ENCODE assay signal across 8 mouse cellular contexts in the genomic region with DNA sequence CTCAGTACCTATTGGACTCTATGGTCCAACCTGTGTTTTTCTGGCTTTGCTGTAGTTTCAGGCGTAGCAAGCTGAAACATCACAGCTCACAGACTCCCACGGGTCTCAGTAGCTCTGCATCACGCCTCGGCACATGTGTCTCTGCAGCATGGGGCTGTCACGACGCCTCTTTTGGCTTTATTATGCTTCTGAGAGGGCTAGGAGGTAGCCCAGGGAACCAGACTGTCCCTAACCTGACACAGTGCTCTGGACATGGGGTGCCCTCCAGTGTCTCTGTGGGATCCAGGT. TPM values are rescaled to one million over a fixed set of nuclear protein-coding genes. Genes with fewer than 3 reads are reported as not detected.
DNase-seq lines count a peak whose midpoint lies in the region; ATAC-seq and TF ChIP-seq lines count a peak whose summit lies in the region.

No protein-coding gene starts in this region.

- peaks cover 8% of the 10 kb centered on the region for H3K36me3 ChIP-seq in heart, adult 2 months (ENCODE audit: control insufficient read depth, insufficient read depth, low read length)
- peaks cover 6% of the 10 kb centered on the region for H3K36me3 ChIP-seq in spleen, adult 2 months (ENCODE audit: control insufficient read depth, insufficient read depth, low read length)
- peaks cover 13% of the 10 kb centered on the region for H3K36me3 ChIP-seq in neural tube, embryonic 14.5 days (ENCODE audit: control insufficient read depth, insufficient read depth, low read length)

- peaks cover 13% of the 10 kb centered on the region for H3K4me1 ChIP-seq in heart, adult 2 months (ENCODE audit: control insufficient read depth, insufficient read depth, low read length)
- peaks cover 30% of the 10 kb centered on the region for H3K4me1 ChIP-seq in spleen, adult 2 months (ENCODE audit: control insufficient read depth, insufficient read depth, insufficient read length)
- H3K4me1 ChIP-seq in neural tube, embryonic 14.5 days (ENCODE audit: control insufficient read depth, insufficient read depth, low read length), result peaks cover 33% of the 10 kb centered on the region

- intact Hi-C loops in heart, adult 2 months (cut with DNase I), result no loop called here
- intact Hi-C loops in heart, postnatal 10 days (cut with DNase I), result loop anchor here (2.0 kb wide), 1 partner anchor 13 kb away; no protein-coding TSS in a partner anchor

- WGBS in heart, adult 2 months, result 9% methylated on average over 6 of the region's 6 CpGs
- WGBS in spleen, adult 2 months, result 21% methylated on average over 6 of the region's 6 CpGs
- WGBS in neural tube, embryonic 14.5 days, result 50% methylated on average over 6 of the region's 6 CpGs

- ATAC-seq in neural tube, embryonic 14.5 days (ENCODE audit: low read depth), result no peak

- no peak for TF ChIP-seq CTCF in heart, adult 2 months (IDR thresholded peaks at IDR 0.05)
- TF ChIP-seq CTCF in spleen, adult 2 months (IDR thresholded peaks at IDR 0.05; ENCODE audit: extremely low read depth, insufficient read depth, insufficient read length, insufficient replicate concordance), result no peak

- peak overlapping the region; percentile 61 for H3K9ac ChIP-seq in heart, adult 2 months (ENCODE audit: low read depth, low read length)
- 0 out of 2 replicates have a peak overlapping the region, but pooled peaks have one; percentile 21 for H3K9ac ChIP-seq in neural tube, embryonic 14.5 days (replicated peaks; ENCODE audit: low read depth, low read length)

- no peaks in the 10 kb centered on the region for H3K9me3 ChIP-seq in neural tube, embryonic 14.5 days (ENCODE audit: control insufficient read depth, low read length)

- TF ChIP-seq EP300 in heart, adult 2 months (IDR thresholded peaks at IDR 0.05; ENCODE audit: insufficient read depth, low read depth, low read length), result no peak

- H3K4me3 ChIP-seq in heart, adult 2 months, result peak overlapping the region; percentile 97
- peak overlapping the region; percentile 36 for H3K4me3 ChIP-seq in spleen, adult 2 months (ENCODE audit: extremely low read depth, insufficient read depth, insufficient read length)
- H3K4me3 ChIP-seq in neural tube, embryonic 14.5 days (ENCODE audit: low read depth, low read length), result no peak overlapping the region

- no peak for TF ChIP-seq POLR2A in heart, adult 2 months (IDR thresholded peaks at IDR 0.05; ENCODE audit: insufficient read depth, low read depth, low read length)
- TF ChIP-seq POLR2A in spleen, adult 2 months (IDR thresholded peaks at IDR 0.05; ENCODE audit: low read depth, low read length), result no peak

- H3K79me2 ChIP-seq in heart, adult 2 months (replicated peaks; ENCODE audit: control insufficient read depth, insufficient read depth, low read length), result peaks cover 15% of the 10 kb centered on the region

- H3K27ac ChIP-seq in heart, adult 2 months, result peak overlapping the region; percentile 93
- peak overlapping the region; percentile 91 for H3K27ac ChIP-seq in spleen, adult 2 months (ENCODE audit: insufficient read depth, low read length)
- no peak overlapping the region for H3K27ac ChIP-seq in neural tube, embryonic 14.5 days (ENCODE audit: low read depth, low read length)

- H3K27me3 ChIP-seq in heart, adult 2 months (ENCODE audit: control insufficient read depth, insufficient read depth, low read length), result no peaks in the 10 kb centered on the region
- H3K27me3 ChIP-seq in spleen, adult 2 months (ENCODE audit: control insufficient read depth, insufficient read depth, low read length), result no peaks in the 10 kb centered on the region
- no peaks in the 10 kb centered on the region for H3K27me3 ChIP-seq in neural tube, embryonic 14.5 days (ENCODE audit: control insufficient read depth, insufficient read depth, low read length)

- peak overlapping the region; percentile 94 for H3K4me2 ChIP-seq in neural tube, embryonic 14.5 days (ENCODE audit: low read depth, low read length)

- no peak for DNase-seq in heart, adult 2 months
- DNase-seq in heart, postnatal 10 days, result no peak
- no peak for DNase-seq in spleen, adult 2 months (ENCODE audit: low read depth in 1 of 2, low spot score in 2 of 2)
- DNase-seq in spleen, postnatal 36 days (ENCODE audit: low spot score in 2 of 2), result no peak
- peak; percentile 51 to 76 for DNase-seq in left cerebral cortex, adult 8-10 months (ENCODE audit: low spot score in 2 of 2)
- no peak for DNase-seq in adrenal gland, adult 2 months
- DNase-seq in urinary bladder, postnatal 36 days (ENCODE audit: low spot score in 2 of 2), result no peak

RNA-seq across cellular contexts. Expression of a gene that starts 2.9 kb away (rescaled TPM):
- total RNA-seq in heart, adult 2 months (2021), result 10 to 100 TPM; 47.6 to 64.9 TPM
- 102 and 118 TPM in 2 replicates for polyA plus RNA-seq in heart, adult 2 months (2012; rRNA removed)
- 10 to 100 TPM; 47.0 to 47.1 TPM for total RNA-seq in heart, postnatal 10 days (2021)
- polyA plus RNA-seq in spleen, adult 2 months (2012; rRNA removed), result 73.1 and 93.2 TPM in 2 replicates
- total RNA-seq in left cerebral cortex, adult 8-10 months (2022), result 100 to 1,000 TPM in 1 of 4 experiments, 10 to 100 TPM in 3; 89.5 to 103 (median 93.0) TPM
- 18.7 and 19.3 TPM in 2 replicates for polyA plus RNA-seq in neural tube, embryonic 14.5 days (2014; fragmentation: Nextera tagmentation; extraction: Ambion mirVana)
- total RNA-seq in adrenal gland, adult 2 months (2021), result 10 to 100 TPM; 12.8 to 18.7 TPM
- 40.2 and 46.7 TPM in 2 replicates for polyA plus RNA-seq in adrenal gland, adult 2 months (2012; rRNA removed)

RNA-seq across cellular contexts. Expression of a gene that starts 57.9 kb away (rescaled TPM):
- total RNA-seq in heart, adult 2 months (2021), result 100 to 1,000 TPM; 251 to 296 TPM
- polyA plus RNA-seq in heart, adult 2 months (2012; rRNA removed), result 247 and 287 TPM in 2 replicates
- 100 to 1,000 TPM; 403 to 404 TPM for total RNA-seq in heart, postnatal 10 days (2021)
- 365 and 397 TPM in 2 replicates for polyA plus RNA-seq in spleen, adult 2 months (2012; rRNA removed)
- 100 to 1,000 TPM; 266 to 312 (median 299) TPM for total RNA-seq in left cerebral cortex, adult 8-10 months (2022)
- 719 and 757 TPM in 2 replicates for polyA plus RNA-seq in neural tube, embryonic 14.5 days (2014; fragmentation: Nextera tagmentation; extraction: Ambion mirVana)
- total RNA-seq in adrenal gland, adult 2 months (2021), result 100 to 1,000 TPM; 391 to 419 TPM
- 183 and 201 TPM in 2 replicates for polyA plus RNA-seq in adrenal gland, adult 2 months (2012; rRNA removed)

Comparison
In these comparisons a context has a peak if more than half of its experiments do, and no peak if none do; other contexts are left out.
1. DNase-seq: peak in left cerebral cortex, adult 8-10 months (2 of 2); none in heart, adult 2 months (0 of 2), heart, postnatal 10 days (0 of 2), spleen, adult 2 months (0 of 2), spleen, postnatal 36 days (0 of 2), adrenal gland, adult 2 months (single experiment) and urinary bladder, postnatal 36 days (0 of 2).